Mouse (Mus musculus): Measurements from ENCODE around the gene Trim56.

DNA sequence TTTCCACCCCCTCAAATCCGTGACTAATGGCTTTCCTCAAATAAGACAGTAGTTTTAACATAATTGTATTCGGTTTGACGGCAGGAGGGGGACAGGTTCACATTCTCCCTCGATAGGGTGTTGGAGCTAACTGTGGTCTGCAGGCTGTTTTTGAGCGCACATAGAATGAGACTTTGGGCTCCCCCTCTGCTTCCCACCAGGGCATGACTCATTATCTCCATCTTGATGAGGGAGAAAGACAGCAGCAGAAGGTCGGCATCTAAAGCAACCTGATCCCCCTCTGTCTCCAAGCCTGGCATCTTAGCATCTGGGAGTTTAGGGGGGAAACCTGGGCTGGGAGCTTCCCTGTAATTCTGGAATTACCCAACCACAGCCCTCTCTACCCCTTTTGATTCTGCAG lies 50.6 kb downstream of the Trim56 start:
- TF ChIP-seq POLR2A (IDR thresholded peaks at IDR 0.05; ENCODE audit: control insufficient read depth, extremely low read depth, insufficient read depth, low read length, poor library complexity) (no peak), CTCF (IDR thresholded peaks at IDR 0.05; ENCODE audit: borderline replicate concordance, control insufficient read depth, extremely low read depth, insufficient read depth, low read length, poor library complexity) (no peak)
